Mouse (Mus musculus): Measurements from ENCODE around the gene Vmn1r160. TPM values are rescaled to one million over a fixed set of nuclear protein-coding genes. Genes with fewer than 3 reads are reported as not detected.
"Not testable (repeated sequence)": the region's sequence is repeated elsewhere in the genome, so short reads cannot be mapped to it uniquely, and the experiment has no call there.

Vmn1r160 gene
- not detected in 2 replicates for polyA plus RNA-seq (2014; fragmentation: Nextera tagmentation; extraction: Ambion mirVana)

DNA sequence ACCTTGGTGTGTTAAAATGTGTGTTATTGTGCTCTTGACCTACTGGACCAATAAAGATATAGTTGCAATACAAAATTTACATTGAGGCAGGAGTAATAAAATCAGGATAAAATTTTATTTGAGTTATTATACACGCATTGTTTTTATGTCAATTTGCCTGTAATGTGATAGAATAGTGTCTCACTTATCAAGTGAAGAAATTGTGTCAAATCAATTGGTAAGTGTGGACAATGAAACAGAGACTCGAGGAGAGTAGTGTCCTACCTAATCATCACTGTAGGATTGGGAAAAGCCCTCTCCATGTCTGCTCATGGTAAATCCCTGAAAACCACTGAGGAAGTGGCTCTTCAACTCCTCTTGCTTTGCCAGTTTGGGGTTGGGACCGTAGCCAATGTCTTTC lies at the start of gene Vmn1r160:
TSS of gene Vmn1r160 (plus strand) at position 301 of the 400 bp plus-strand sequence.
- H3K9me3 ChIP-seq (ENCODE audit: control insufficient read depth, low read length); H3K4me1 ChIP-seq (ENCODE audit: control insufficient read depth, insufficient read depth, low read length); H3K4me3 ChIP-seq (ENCODE audit: low read depth, low read length); H3K27ac ChIP-seq (replicated peaks; ENCODE audit: low read depth, low read length); H3K27me3 ChIP-seq (ENCODE audit: control insufficient read depth, insufficient read depth, low read length); H3K9ac ChIP-seq (ENCODE audit: low read length); H3K36me3 ChIP-seq (ENCODE audit: control insufficient read depth, insufficient read depth, low read length); H3K4me2 ChIP-seq (ENCODE audit: low read depth, severe bottlenecking); ATAC-seq (ENCODE audit: insufficient number of reproducible peaks, low FRiP score, low TSS enrichment, low read depth); DNase-seq (ENCODE audit: low spot score): not testable (repeated sequence)
- 68% methylated on average over 1 of the region's 3 CpGs for WGBS

GRCm38 (mm10) chr7:22843505-22843904 lies 27.5 kb upstream of the Vmn1r160 start, which contains the start of gene Vmn1r159:
TSS of gene Vmn1r159 (minus strand) at chr7:22843605.
- ATAC-seq (ENCODE audit: insufficient number of reproducible peaks, low FRiP score, low TSS enrichment, low read depth); DNase-seq (ENCODE audit: low spot score); H3K4me1 ChIP-seq (ENCODE audit: control insufficient read depth, insufficient read depth, low read length); H3K36me3 ChIP-seq (ENCODE audit: control insufficient read depth, insufficient read depth, low read length); H3K4me3 ChIP-seq (ENCODE audit: low read depth, low read length); H3K9ac ChIP-seq (ENCODE audit: low read length); H3K27me3 ChIP-seq (ENCODE audit: control insufficient read depth, insufficient read depth, low read length); H3K9me3 ChIP-seq (ENCODE audit: control insufficient read depth, low read length); H3K4me2 ChIP-seq (ENCODE audit: low read depth, severe bottlenecking); H3K27ac ChIP-seq (replicated peaks; ENCODE audit: low read depth, low read length): not testable (repeated sequence)
- WGBS = 65% methylated on average over 2 of the region's 3 CpGs

Other genes starting within 250 kb of the Vmn1r160 start
- not detected in 2 replicates for gene Vmn1r155, start 213.2 kb upstream of the Vmn1r160 start, polyA plus RNA-seq (2014; fragmentation: Nextera tagmentation; extraction: Ambion mirVana)
- not detected in 2 replicates for gene Gm8693, start 178.9 kb upstream of the Vmn1r160 start, polyA plus RNA-seq (2014; fragmentation: Nextera tagmentation; extraction: Ambion mirVana)
- not detected in 2 replicates for gene Gm4567, start 151.5 kb upstream of the Vmn1r160 start, polyA plus RNA-seq (2014; fragmentation: Nextera tagmentation; extraction: Ambion mirVana)
- gene Vmn1r157, start 109.5 kb upstream of the Vmn1r160 start, polyA plus RNA-seq (2014; fragmentation: Nextera tagmentation; extraction: Ambion mirVana) = not detected in 2 replicates
- gene Vmn1r158, start 80.4 kb upstream of the Vmn1r160 start, polyA plus RNA-seq (2014; fragmentation: Nextera tagmentation; extraction: Ambion mirVana) = not detected in 2 replicates
- gene Vmn1r159, start 27.6 kb upstream of the Vmn1r160 start, polyA plus RNA-seq (2014; fragmentation: Nextera tagmentation; extraction: Ambion mirVana) = not detected in 2 replicates
- gene Gm4214, start 113.4 kb downstream of the Vmn1r160 start, polyA plus RNA-seq (2014; fragmentation: Nextera tagmentation; extraction: Ambion mirVana) = not detected in 2 replicates
- gene Gm4216, start 148.7 kb downstream of the Vmn1r160 start, polyA plus RNA-seq (2014; fragmentation: Nextera tagmentation; extraction: Ambion mirVana) = not detected in 2 replicates
- not detected in 2 replicates for gene Vmn1r163, start 184.3 kb downstream of the Vmn1r160 start, polyA plus RNA-seq (2014; fragmentation: Nextera tagmentation; extraction: Ambion mirVana)
- gene Gm8720, start 196.2 kb downstream of the Vmn1r160 start, polyA plus RNA-seq (2014; fragmentation: Nextera tagmentation; extraction: Ambion mirVana) = not detected in 2 replicates